Mouse (Mus musculus) natural killer cell, adult 2 months (primary cell): ENCODE measurements around the gene C2cd5.

Experiments
- DNase-seq, 2 experiments: peaks; one replicate each; pipeline ENCODE4 v3.0.0; 2022; ENCODE audit warnings: low spot score in 2 of 2

The C2cd5 gene

GRCm38 (mm10) chr6:142979665-142980660 is 120.0 kb downstream of the C2cd5 start:
- no peak for DNase-seq

- no peak for DNase-seq
Measured at GRCm38 (mm10) chr6:142977221-142977620, 122.7 kb downstream of the C2cd5 start.

- no peak for DNase-seq
Measured at GRCm38 (mm10) chr6:142973289-142973688, 126.7 kb downstream of the C2cd5 start.

- no peak for DNase-seq
Measured at GRCm38 (mm10) chr6:142972205-142972604, 127.7 kb downstream of the C2cd5 start.

- DNase-seq = no peak
Measured at GRCm38 (mm10) chr6:142967407-142967806, 132.5 kb downstream of the C2cd5 start.

- peak in 1 of 2 experiments; percentile 59 for DNase-seq
Measured at GRCm38 (mm10) chr6:142964531-142965385, 135.2 kb downstream of the C2cd5 start.

- DNase-seq = no peak
Measured at GRCm38 (mm10) chr6:142964076-142964530, 135.8 kb downstream of the C2cd5 start, which contains the start of gene St8sia1. Gene St8sia1, minus strand, starts transcription at chr6:142964452.

- no peak for DNase-seq
Measured at GRCm38 (mm10) chr6:142963480-142964075, 136.4 kb downstream of the C2cd5 start.

GRCm38 (mm10) chr6:142962881-142963280 is 137.1 kb downstream of the C2cd5 start:
- DNase-seq = no peak

- DNase-seq = no peak
Measured at GRCm38 (mm10) chr6:142962476-142962875, 137.5 kb downstream of the C2cd5 start.

- DNase-seq = no peak
Measured at GRCm38 (mm10) chr6:142961721-142962455, 138.1 kb downstream of the C2cd5 start.
